Mouse (Mus musculus) midbrain, embryonic 12.5 days (tissue): ENCODE data around the gene Wnt7b. TPM values are rescaled to one million over a fixed set of nuclear protein-coding genes. Genes with fewer than 3 reads are reported as not detected.

Experiments used
- ATAC-seq: fragments of 200-750 bp; cut with Nextera tagmentation; 2 replicates; pipeline ENCODE4 v1.8.0; 2017; ENCODE audit warnings: low read depth, moderate TSS enrichment, moderate library complexity; ENCODE audit not compliant: low FRiP score
- H3K27ac ChIP-seq: fragments of 300-500 bp; sonication (generic); replicated peaks from 2 replicates; pipeline ENCODE4 v1.5.1; 2016; ENCODE audit warnings: mild to moderate bottlenecking
- H3K27me3 ChIP-seq: fragments of 300-500 bp; sonication (generic); 2 replicates; pipeline ENCODE4 v1.6.1; 2016; ENCODE audit warnings: mild to moderate bottlenecking
- H3K36me3 ChIP-seq: fragments of 300-500 bp; sonication (generic); 2 replicates; pipeline ENCODE4 v1.6.1; 2016
- H3K4me1 ChIP-seq: fragments of 300-500 bp; sonication (generic); 2 replicates; pipeline ENCODE4 v1.6.1; 2016
- H3K4me2 ChIP-seq: fragments of 300-500 bp; sonication (generic); replicated peaks from 2 replicates; pipeline ENCODE4 v1.6.1; 2016; ENCODE audit warnings: mild to moderate bottlenecking, moderate library complexity
- H3K4me3 ChIP-seq: fragments of 300-500 bp; sonication (generic); 2 replicates; pipeline ENCODE4 v1.5.1; 2016; ENCODE audit warnings: mild to moderate bottlenecking
- H3K9ac ChIP-seq: fragments of 300-500 bp; sonication (generic); replicated peaks from 2 replicates; pipeline ENCODE4 v1.6.1; 2016; ENCODE audit warnings: mild to moderate bottlenecking, moderate library complexity
- H3K9me3 ChIP-seq: fragments of 300-500 bp; sonication (generic); 2 replicates; pipeline ENCODE4 v1.6.1; 2016; ENCODE audit warnings: mild to moderate bottlenecking
- WGBS: fragments of 180-500 bp; shearing (Covaris S2); methylation state at CpG from one replicate; pipeline ENCODE4 v1.1.7; 2016; 5-methylcytosine and 5-hydroxymethylcytosine counted together
- polyA plus RNA-seq: library from polyadenylated mRNA; unstranded; fragments of >200 nt; fragmentation: Nextera tagmentation; extraction: Ambion mirVana; gene quantifications from 2 replicates; pipeline ENCODE4 v1.2.1, GENCODE M21; 2016

Wnt7b gene
- polyA plus RNA-seq, 1 experiment from 2014 or later, result 68.3 TPM

DNA sequence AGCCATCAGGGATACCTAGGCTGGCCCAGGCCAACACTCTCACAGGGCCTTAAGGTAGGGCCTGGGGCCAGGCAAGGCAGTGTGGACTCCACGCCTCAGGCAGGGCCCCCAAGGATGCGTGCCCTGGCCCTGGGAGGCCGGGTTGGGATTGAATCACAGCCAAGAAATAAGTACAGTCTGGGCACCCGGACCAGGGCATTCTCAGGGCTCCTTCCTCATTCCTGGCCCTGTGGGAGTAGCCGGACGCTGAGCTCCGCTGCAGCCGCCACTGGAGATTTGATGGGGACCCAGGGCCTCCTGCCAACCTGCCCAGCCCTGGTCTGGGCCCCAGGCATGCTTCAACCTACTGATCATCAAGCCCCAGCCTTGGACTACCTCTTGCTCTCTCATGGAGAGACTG lies 48.1 kb downstream of the Wnt7b start:
- no peak overlapping the region for H3K27ac ChIP-seq
- WGBS, result 95% methylated on average over 8 of the region's 8 CpGs
- H3K4me2 ChIP-seq, result no peak overlapping the region
- H3K4me1 ChIP-seq, result no peaks in the 10 kb centered on the region; the same call in 1 of the 2 replicates
- no peak for ATAC-seq
- H3K27me3 ChIP-seq, result peaks cover 17% of the 10 kb centered on the region; the same call in 1 of the 2 replicates
- H3K9ac ChIP-seq, result no peak overlapping the region
- H3K36me3 ChIP-seq, result peaks cover 27% of the 10 kb centered on the region; the same call in 1 of the 2 replicates
- no peak overlapping the region for H3K4me3 ChIP-seq
- no peaks in the 10 kb centered on the region for H3K9me3 ChIP-seq

DNA sequence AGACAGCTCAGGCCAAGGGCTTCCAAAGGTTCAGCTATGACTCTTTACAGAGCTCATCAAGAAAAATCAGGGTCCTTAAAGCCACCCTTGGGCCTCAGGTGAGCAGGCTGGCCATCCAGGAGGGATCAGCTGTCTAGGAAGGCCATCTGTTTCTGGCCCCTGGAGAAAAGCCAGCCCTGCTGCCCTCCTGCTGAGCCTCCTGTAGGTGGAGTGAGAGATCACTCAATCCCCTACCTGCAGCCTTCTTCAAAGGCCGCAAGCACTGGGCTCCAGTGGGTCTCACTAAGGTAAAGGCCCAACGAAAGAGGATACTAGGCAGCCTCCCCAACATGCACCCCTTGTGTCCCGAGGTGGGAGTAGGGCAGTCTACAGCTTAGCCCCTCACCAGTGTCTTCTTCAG lies 50.2 kb downstream of the Wnt7b start:
- no peak for ATAC-seq
- Histone ChIP-seq H3K36me3 (peaks cover 21% of the 10 kb centered on the region; the same call in 1 of the 2 replicates), H3K27ac (no peak overlapping the region), H3K4me2 (no peak overlapping the region), H3K27me3 (0 out of 2 replicates have a peak, but pooled peaks cover 15% of the 10 kb centered on the region), H3K9me3 (no peaks in the 10 kb centered on the region), H3K4me3 (no peak overlapping the region), H3K9ac (no peak overlapping the region), H3K4me1 (no peaks in the 10 kb centered on the region)
- 87% methylated on average over 3 of the region's 3 CpGs for WGBS

DNA sequence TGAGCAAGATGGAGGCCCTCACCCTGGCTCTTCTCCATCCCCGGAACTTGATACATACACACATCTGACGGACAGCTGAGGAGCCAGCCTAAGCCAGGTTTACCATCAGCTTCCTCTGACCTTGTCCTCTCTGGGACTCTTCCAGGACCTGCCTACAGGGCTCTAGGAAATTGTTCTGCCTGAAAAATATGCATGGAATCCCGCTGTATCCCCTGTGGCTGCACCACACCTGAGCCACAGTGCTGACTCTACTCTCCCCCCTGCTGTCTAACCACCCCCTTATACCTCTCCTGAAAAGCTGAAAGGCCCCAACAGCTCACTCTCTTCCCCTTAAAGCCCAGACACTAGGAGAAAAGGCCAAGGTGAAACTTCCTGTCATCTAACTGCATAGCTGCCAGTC lies 52.4 kb downstream of the Wnt7b start:
- peaks cover 21% of the 10 kb centered on the region for H3K27me3 ChIP-seq
- no peak overlapping the region for H3K27ac ChIP-seq
- H3K4me2 ChIP-seq, result no peak overlapping the region

DNA sequence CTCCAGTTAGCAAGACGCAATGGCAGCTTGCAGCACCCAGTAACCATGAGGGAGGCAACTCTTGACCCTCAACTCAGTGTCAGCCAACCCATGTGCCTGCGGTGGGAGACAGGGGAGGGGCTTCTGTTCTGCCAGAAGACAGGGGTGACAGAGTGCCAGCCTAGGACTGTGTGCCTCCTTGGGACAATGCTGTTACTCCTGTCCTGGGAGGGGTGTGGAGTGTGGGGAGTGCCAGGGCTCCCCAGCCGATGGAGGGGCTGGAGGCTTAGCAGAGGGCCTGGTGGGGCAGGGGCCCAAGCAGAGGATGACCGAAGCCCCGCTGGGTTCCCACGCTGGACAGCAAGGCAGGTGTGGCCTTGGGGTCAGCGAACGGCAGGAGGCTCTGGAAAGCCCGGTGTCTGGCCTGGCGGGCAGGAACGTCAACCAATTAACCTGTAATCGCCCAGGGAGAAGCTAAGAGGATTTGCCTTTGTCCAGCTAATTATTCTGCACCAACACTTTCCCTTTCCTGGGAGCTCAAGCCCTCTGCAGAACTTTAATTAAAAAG lies 57.8 kb downstream of the Wnt7b start:
- H3K9me3 ChIP-seq, result no peaks in the 10 kb centered on the region
- no peaks in the 10 kb centered on the region for H3K36me3 ChIP-seq
- H3K4me3 ChIP-seq, result no peak overlapping the region
- no peak overlapping the region for H3K4me2 ChIP-seq
- WGBS, result 2% methylated on average over 12 of the region's 12 CpGs
- ATAC-seq, result peak; percentile 23; the same call in 1 of the 2 replicates
- peaks cover 60% of the 10 kb centered on the region for H3K27me3 ChIP-seq
- H3K4me1 ChIP-seq, result peaks cover 26% of the 10 kb centered on the region
- H3K9ac ChIP-seq, result no peak overlapping the region
- H3K27ac ChIP-seq, result no peak overlapping the region

More for the DNA sequence above, 52.4 kb downstream of the Wnt7b start:
- no peaks in the 10 kb centered on the region for H3K9me3 ChIP-seq
- ATAC-seq, result no peak
- WGBS, result 78% methylated on average over 3 of the region's 3 CpGs
- H3K4me3 ChIP-seq, result no peak overlapping the region
- no peaks in the 10 kb centered on the region for H3K36me3 ChIP-seq
- H3K9ac ChIP-seq, result no peak overlapping the region
- H3K4me1 ChIP-seq, result peaks cover 6% of the 10 kb centered on the region

DNA sequence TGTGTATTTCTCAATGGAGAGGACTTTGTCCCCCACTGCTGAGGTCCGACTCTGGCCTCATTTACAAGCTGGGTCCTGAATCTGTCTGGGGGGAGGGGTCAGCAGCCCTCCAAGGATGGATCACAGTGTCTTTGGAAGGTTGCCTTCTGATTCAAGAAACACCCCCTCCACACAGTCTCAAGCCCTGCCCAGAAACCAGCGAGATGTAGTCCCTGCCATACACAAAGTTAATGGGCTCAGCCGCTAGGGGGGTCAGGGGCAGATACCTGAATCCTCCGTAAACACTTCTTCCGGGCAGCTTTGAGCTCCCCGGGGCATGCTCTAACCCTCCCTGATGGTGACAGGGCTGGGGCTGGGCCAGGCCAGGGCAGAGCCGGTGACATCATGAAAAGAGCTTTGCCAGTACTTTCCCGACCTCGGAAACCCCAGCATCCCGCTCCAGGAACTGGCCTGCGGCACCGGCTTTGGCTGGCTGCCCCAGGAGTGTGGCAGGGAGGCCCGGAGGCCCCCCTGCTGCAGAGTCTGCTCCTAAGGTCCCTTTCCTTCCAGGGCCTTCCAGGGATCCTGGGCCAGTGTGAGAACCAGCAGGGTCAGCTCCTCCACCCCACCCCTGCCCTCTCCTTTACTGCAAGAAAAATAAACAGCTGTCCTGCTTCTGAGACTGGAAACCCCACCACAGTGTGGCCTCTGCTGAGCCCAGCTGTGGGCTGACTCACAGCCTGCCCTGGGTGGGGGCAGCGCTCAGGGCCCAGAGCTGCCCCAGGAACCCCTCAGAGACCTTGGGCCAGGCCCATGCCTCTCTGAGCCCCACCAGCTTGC lies 58.9 kb downstream of the Wnt7b start:
- H3K4me1 ChIP-seq, result peaks cover 26% of the 10 kb centered on the region
- no peak overlapping the region for H3K27ac ChIP-seq
- no peak overlapping the region; the same call in 1 of the 2 replicates for H3K4me2 ChIP-seq
- H3K9ac ChIP-seq, result no peak overlapping the region
- ATAC-seq, result peak; percentile 41; the same call in 1 of the 2 replicates
- WGBS, result 10% methylated on average over 14 of the region's 14 CpGs
- no peaks in the 10 kb centered on the region for H3K36me3 ChIP-seq
- H3K4me3 ChIP-seq, result no peak overlapping the region
- peaks cover 68% of the 10 kb centered on the region for H3K27me3 ChIP-seq
- H3K9me3 ChIP-seq, result no peaks in the 10 kb centered on the region

DNA sequence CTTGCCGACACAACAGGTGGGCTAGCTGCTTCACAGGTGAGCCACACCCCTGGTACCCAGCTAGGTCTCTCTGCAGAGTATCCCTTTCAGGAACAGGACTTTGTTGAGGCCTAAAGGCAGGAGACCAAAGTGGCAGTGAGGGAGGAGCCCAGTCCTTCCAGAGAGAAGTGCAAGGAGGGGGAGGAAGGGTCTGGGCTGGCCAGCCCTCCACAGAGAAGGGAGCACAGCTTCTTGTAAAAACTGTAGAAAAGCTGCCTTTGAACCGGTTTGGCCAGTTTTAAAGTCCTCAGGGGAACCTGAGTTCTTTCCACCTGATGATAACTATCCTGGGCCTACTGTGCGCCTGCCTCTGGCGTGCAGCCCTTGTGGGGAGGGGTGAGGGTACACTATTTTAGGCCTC lies 62.8 kb downstream of the Wnt7b start:
- no peak overlapping the region for H3K4me3 ChIP-seq
- no peak overlapping the region for H3K27ac ChIP-seq
- no peaks in the 10 kb centered on the region for H3K36me3 ChIP-seq
- no peak for ATAC-seq
- H3K4me2 ChIP-seq, result no peak overlapping the region
- 64% methylated on average over 4 of the region's 4 CpGs for WGBS
- peaks cover 15% of the 10 kb centered on the region for H3K4me1 ChIP-seq
- H3K9ac ChIP-seq, result no peak overlapping the region
- H3K9me3 ChIP-seq, result no peaks in the 10 kb centered on the region
- H3K27me3 ChIP-seq, result peaks cover 47% of the 10 kb centered on the region

DNA sequence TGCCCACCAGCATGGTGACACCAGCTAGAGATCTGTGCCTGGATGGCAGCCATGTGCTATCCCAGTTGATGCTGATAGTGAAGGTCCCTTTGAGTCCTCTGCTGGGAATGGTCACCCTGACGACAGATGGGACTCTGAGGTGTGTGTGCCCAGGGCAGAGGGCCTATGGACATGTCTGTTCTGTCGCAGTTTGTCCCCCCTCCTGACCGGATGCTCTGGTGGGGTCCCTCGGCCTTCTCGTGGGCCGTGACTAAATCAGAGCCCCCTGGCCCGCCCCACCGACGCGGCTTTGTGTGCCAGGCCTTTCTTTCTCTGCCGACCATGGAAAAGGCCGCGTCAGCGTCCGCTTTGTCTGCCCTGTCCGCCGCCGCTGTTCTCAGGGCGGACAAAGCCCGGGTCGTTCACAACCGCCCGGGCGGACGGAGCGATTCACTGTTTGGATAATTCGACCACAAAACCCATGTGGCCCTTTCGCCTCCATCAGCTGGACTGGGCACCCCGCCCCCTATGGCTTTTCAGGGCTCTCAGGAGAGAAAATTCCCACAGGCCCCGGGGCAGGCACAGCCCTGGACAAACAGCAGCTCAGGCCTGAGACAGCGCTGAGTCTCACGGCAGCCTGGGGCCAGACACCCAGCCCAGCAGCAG lies 74.8 kb downstream of the Wnt7b start:
- H3K4me3 ChIP-seq, result no peak overlapping the region
- peaks cover 28% of the 10 kb centered on the region for H3K4me1 ChIP-seq
- 21% methylated on average over 32 of the region's 32 CpGs for WGBS
- peak overlapping the region; percentile 90 for H3K27ac ChIP-seq
- no peak overlapping the region; the same call in 1 of the 2 replicates for H3K9ac ChIP-seq
- ATAC-seq, result peak; percentile 83
- no peaks in the 10 kb centered on the region for H3K36me3 ChIP-seq
- peaks cover 2% of the 10 kb centered on the region; the same call in 1 of the 2 replicates for H3K27me3 ChIP-seq
- no peaks in the 10 kb centered on the region for H3K9me3 ChIP-seq
- peak overlapping the region; percentile 4 for H3K4me2 ChIP-seq

DNA sequence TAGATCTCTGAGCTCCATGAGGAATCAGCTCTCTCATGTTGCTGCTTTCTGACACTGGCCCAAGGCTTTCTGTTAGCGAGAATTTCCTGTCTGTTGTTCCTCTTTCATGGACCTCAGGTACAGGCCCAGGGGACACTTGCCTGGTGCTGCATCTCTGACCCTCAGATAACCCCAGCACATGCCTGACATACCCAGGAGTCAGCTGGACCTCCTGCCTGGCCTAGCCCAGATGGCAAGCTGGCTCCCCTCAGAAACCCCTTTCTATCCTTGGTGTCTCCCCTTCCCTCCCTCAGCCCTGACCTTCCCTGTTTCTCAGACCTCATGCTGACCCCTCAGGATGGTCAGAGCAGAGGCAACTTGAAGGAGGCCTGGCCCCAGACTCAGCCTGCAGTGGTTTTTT lies 75.6 kb downstream of the Wnt7b start:
- H3K4me3 ChIP-seq, result no peak overlapping the region
- WGBS, result 85% methylated on average over 1 of the region's 1 CpGs
- H3K9me3 ChIP-seq, result no peaks in the 10 kb centered on the region
- H3K27me3 ChIP-seq, result peaks cover 2% of the 10 kb centered on the region; the same call in 1 of the 2 replicates
- peaks cover 28% of the 10 kb centered on the region for H3K4me1 ChIP-seq
- H3K27ac ChIP-seq, result peak overlapping the region; percentile 90
- ATAC-seq, result no peak
- H3K36me3 ChIP-seq, result no peaks in the 10 kb centered on the region
- no peak overlapping the region for H3K4me2 ChIP-seq
- no peak overlapping the region for H3K9ac ChIP-seq

DNA sequence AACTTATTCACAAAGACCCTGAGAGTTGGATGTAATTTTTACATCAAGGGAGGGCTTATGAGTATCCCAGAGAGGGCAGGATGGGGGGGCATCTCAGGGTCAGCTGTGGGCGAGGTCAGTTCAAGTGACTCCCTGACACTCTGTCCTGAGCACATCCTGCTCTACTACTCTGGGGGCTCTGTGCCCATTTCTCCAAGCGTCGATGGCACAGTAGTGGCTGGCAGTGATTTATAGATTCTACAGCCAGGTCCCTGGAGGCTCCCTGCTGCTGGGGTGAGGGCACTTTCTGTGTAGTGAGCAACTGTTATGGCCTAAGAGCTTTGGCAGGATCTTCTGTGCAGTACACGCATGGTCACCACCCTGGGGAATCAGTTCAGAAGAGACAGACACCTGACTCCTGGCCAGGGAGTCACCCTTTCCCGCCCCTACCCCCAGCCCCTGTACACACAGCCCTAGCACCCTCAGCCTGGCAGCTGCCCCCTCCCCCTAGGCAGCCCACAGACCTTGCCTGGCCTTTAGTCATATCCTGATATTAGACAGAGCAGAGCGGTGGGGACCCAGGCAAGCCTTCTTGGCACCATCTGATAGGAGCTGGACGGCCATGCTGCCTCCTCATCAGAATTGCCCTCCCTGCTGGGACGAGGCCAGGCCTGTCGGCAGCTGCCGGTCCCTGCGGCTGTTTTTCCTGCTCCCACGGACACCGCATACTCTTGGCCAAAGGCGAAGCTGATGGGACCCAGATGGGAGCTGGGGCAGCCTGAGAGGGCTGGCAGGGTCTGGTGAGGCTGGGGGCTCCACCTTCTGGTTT lies 77.0 kb downstream of the Wnt7b start:
- no peak for ATAC-seq
- Histone ChIP-seq H3K4me1 (peaks cover 35% of the 10 kb centered on the region), H3K9me3 (no peaks in the 10 kb centered on the region), H3K27me3 (peaks cover 3% of the 10 kb centered on the region; the same call in 1 of the 2 replicates), H3K36me3 (no peaks in the 10 kb centered on the region), H3K9ac (no peak overlapping the region), H3K4me2 (no peak overlapping the region), H3K4me3 (no peak overlapping the region), H3K27ac (no peak overlapping the region)
- 69% methylated on average over 14 of the region's 14 CpGs for WGBS

DNA sequence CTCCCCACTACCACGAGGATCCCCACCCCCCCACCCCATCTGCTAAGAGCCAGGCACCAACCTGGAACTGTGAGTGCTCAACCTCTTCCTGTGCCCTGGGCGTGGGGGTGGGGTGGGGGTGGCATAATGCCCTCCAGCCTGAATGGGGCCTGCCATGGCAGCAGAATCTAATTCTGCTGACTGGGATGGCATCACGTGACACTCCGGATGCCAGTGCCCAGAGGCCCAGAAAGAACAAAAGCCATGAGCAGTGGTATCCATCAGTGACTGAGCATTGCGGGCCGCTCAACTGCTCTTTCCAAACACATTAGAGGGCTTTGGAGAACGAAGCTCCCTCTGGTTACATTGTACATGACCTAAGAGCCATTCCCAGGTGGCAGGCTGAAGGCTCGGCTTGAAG lies 79.1 kb downstream of the Wnt7b start, which contains the start of gene 7530416G11Rik:
7530416G11Rik (minus strand) TSS at position 101 of the 400 bp plus-strand sequence.
- H3K27ac ChIP-seq, result no peak within 1 kb of the TSS
- peaks cover 12% of the 10 kb centered on the region for H3K27me3 ChIP-seq

DNA sequence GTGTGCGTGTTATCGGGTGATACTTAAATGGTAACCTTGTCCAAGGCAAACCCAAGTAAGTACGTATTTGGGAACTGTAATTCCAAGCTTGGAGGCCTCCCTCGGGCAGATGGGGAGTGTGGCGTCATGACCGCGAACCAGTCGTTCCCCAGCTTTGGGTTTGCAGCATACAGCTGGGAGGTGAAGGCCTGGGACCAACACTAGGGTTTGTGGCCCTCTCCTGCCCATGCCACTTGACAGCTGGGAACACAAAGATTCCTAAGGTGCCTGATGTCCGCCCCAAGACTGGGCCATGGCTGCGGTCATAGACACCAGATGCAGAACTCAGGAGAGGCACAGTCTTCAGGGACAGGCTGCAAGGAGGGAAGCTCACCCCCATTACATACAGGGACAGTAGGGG lies 82.0 kb downstream of the Wnt7b start:
- H3K9ac ChIP-seq, result no peak overlapping the region
- H3K9me3 ChIP-seq, result no peaks in the 10 kb centered on the region
- ATAC-seq, result no peak
- peaks cover 22% of the 10 kb centered on the region for H3K27me3 ChIP-seq
- 82% methylated on average over 10 of the region's 10 CpGs for WGBS
- H3K27ac ChIP-seq, result no peak overlapping the region
- no peak overlapping the region for H3K4me2 ChIP-seq
- H3K4me3 ChIP-seq, result no peak overlapping the region
- peaks cover 38% of the 10 kb centered on the region for H3K4me1 ChIP-seq
- H3K36me3 ChIP-seq, result no peaks in the 10 kb centered on the region

More for the DNA sequence above, 79.1 kb downstream of the Wnt7b start, which contains the start of gene 7530416G11Rik:
- no peak within 1 kb of the TSS for H3K4me2 ChIP-seq
- 87% methylated on average over 8 of the region's 8 CpGs for WGBS
- H3K4me3 ChIP-seq, result no peak within 1 kb of the TSS
- H3K9me3 ChIP-seq, result no peaks in the 10 kb centered on the region
- H3K4me1 ChIP-seq, result peaks cover 47% of the 10 kb centered on the region
- H3K36me3 ChIP-seq, result no peaks in the 10 kb centered on the region
- H3K9ac ChIP-seq, result no peak within 1 kb of the TSS
- ATAC-seq, result no peak
